Mouse (Mus musculus) brain, adult 2 months (tissue): ENCODE data around the gene Duxbl1.
"Not testable (repeated sequence)": the region's sequence is repeated elsewhere in the genome, so short reads cannot be mapped to it uniquely, and the experiment has no call there.

Experiments
- DNase-seq: peaks from one replicate; pipeline ENCODE4 v3.0.0; 2011; ENCODE audit warnings: low read depth, low spot score

Gene Duxbl1

DNA sequence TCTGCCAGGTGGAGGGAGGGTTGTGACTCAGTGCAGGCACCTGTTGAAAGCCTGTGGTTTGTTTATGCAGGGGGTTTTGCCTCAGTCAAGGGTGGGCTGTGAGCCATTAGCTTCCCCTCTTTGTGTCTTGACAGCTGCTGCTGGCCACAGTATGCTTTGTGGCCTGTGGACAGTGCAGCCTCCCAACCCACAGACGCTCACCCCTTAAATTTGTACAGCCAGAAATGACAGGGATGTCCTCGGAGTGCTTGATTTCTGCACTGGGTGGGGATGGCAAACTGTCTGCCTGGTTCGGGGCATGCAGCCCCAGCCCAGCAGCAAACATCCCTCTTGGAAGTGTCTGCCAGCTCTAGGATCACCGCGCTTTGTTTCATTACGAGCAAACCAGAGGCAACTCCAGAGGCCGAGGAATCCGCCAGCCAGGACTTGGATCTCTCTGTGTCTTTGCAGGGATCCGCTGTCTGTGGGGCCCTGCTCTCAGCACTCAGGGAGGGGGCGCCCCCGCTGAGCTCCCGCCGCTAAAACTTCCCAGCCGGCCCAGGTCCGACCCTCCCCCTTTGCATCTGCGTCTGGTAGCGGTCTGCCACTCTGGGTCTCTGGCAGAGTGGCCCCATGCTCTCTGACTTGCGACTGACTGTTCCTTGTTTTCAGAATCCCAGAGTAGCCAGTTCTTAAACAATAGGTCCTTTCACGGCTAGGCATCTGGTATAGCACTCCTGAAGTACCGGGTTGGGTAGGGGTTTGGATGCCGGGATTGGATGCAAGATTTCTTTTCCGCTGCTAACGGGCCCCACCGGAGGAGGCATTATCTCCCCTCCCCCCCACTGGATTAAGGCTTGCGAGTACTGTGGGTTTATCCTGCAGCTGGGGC lies at the start of gene Duxbl1:
Duxbl1 (plus strand) TSS at position 207 of the 871 bp plus-strand sequence.
- not testable (repeated sequence) for DNase-seq

DNA sequence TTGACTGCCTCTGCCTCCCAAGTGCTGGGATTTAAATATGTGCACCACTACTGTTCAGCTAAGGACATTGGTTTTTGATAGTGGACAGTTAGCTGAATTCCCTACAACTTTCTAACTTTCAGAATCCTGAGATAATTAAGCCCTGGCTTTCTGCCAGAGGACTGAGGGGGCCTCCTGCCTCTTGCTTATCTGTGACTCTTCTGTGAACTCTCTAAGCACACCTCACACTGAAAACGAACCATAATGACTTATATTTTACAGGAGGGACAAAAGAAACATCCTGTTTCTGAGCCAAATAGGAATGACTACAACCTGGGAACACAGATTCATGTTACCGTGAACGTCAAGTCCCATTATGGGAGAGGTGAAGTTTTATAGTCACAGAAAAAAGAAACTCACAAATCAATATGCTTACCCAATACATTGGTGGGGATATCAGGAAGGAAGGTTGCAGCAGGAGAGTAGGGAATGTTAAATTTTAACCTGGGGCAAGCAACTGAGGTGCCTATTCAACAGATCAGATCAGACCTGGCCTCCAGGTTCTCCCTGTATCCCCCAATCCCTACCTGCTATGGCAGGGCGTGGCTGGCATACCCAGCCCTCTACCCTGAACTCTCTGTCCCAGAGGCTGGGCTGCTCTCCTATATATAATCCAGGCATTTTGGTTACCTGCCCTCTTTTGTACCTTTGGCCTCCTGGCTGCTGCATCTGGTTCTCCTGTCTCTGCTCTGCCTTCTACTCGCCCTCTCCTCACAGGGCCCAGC lies 41.3 kb upstream of the Duxbl1 start:
- DNase-seq, result not testable (repeated sequence)

DNA sequence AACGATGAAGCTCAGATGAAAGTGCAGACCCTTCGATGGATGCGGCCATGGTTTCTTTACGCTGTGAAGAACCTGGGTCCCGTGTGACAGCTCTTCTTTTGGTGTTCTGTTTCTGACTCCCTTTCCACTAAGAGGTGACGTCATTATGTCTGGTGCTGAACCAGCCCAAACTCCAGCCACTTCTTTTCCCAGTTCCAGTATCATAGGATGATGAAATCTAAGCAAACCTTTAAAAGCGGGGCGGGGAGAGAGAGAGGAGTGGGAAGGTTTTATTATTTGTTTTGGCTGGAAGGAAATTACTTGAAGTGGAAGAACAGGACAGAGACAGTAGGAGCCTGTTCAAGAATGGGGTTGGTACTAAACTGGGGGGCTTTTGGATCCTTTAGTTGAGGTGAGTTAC lies 40.4 kb upstream of the Duxbl1 start, which contains the start of gene Cphx1:
Cphx1 (plus strand) TSS at position 301 of the 400 bp plus-strand sequence.
- DNase-seq, result not testable (repeated sequence)

DNA sequence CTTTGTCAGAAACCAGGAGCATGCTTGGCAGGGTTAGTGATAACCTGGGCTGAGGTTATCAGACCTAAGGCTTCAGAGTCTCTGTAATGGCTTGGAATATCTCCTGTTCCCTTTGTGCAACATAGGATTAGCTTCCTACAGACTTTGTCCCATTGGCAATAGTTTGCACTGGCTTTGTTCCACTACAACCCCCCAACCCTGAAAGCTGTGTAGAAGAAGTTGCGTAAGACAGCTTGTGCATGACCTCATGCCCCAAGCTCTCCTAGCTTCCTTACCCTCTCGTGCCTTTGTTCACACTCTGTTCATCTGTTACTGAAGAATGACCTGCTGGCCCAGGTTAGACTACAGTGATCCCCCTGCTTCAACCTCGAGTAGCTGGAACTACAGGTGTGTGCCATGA lies 20.5 kb upstream of the Duxbl1 start:
- DNase-seq, result not testable (repeated sequence)

- DNase-seq, result not testable (repeated sequence)
These were observed 1.0 kb downstream of the Duxbl1 start for GRCm38 (mm10) chr14:25979242-25979941.

DNA sequence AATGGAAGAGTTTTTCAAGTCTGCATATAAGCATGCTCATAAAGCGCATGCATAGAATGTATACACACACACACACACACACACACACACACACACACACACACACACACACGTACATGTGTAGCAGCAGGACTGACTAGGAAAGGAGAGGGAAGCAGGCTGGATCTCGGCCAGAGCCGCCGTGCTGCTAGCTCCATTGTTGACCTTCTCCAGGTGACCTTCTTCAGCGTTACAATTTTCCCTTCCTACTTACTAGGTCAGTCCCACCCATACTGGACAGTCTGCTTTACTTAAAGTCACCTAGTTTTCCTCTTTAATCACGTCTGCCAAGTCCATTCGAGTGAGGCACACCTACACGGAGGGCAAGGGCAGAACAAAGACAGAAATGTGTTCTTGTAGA lies 3.5 kb downstream of the Duxbl1 start:
- not testable (repeated sequence) for DNase-seq

DNA sequence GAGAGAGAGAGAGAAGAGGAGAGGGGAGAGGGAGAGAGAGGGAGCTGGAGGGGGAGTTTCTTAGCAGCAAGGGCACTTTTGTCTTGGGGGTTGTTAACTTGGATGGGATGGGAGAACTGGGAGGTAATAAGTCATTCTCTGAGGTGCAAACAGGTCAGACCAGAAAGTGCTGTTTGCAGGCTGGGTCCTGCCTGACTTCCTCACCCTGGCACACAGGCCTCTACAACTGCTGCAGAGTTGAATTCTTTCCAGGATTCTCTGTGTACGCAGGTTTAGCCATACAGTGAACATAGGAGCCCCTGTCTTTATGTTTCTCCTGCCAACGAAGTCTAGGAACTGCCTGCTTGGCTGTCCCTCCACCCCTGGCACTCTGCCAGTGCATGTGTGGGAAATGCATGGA lies 29.1 kb downstream of the Duxbl1 start:
- not testable (repeated sequence) for DNase-seq

DNA sequence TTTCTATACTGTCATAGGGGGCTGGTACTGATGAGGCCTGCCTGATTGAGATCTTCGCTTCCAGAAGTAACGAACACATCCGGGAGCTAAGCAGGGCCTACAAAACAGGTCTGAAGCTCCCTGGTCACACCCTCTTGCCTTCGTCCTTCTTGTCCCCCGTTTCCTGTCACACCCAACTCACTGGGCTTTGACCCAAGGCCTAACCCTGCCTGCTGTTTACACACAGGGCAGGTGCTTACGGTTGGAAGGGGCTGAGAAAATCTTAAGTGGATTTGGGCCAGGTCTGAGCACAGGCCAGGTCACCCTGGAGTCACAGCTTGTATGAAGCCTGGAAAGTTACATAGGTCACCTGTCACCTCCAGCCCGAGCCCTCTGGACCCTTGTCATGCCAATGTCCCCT lies 38.0 kb downstream of the Duxbl1 start:
- not testable (repeated sequence) for DNase-seq

DNA sequence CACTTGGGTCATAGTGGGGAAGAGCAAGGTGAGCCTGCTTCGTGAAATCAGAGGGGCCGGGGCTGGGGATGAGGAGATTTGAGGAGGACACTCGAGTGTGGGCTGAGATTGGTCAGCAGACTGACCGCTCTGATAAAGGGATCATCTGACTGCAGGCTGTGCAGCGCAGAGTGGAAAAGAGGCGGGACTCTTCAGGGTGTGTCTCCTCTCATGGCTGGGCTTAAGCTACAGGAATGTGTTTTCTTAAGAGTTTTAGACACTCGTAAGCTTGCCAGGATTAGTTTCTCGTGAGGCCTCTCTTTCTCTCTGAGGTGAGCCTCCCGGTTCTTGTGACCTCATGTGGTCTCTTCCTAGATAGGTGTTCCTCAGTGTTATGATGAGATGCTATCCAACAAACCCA lies 43.2 kb downstream of the Duxbl1 start:
- not testable (repeated sequence) for DNase-seq

DNA sequence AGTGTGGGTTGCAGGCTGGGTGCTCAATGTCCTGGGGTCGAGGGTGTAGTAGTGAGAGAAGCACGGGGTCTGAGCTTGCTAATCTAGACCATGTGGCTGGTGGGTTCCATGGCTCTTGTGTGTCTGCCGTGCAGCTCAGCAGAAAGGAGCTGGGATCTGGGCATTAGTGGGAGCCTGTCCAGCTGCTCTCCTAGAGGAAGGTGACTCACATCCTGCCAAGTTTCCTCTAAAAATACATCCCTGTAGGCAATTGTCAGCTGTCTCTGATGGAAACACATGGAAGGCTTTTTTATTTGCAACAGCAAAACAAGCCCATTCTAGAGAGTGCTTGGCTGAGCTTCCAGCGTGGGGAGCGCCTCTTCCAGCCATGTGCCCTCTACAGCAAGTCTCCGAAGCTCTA lies 44.5 kb downstream of the Duxbl1 start:
- not testable (repeated sequence) for DNase-seq

- DNase-seq, result not testable (repeated sequence)
These were observed 47.3 kb downstream of the Duxbl1 start for GRCm38 (mm10) chr14:26025653-26026052.

GRCm38 (mm10) chr14:26034364-26034763 lies 56.0 kb downstream of the Duxbl1 start:
- DNase-seq, result not testable (repeated sequence)

- not testable (repeated sequence) for DNase-seq
These were observed 57.1 kb downstream of the Duxbl1 start for GRCm38 (mm10) chr14:26035439-26035838.
